Mouse (Mus musculus) spleen, adult 2 months (tissue): Measurements from ENCODE around the gene Fance.

ENCODE experiments used
- CTCF ChIP-seq: fragments of 200-500 bp; IDR thresholded peaks from 2 replicates; pipeline ENCODE4 v1.5.1; 2011; ENCODE audit warnings: mild to moderate bottlenecking, inconsistent platforms; ENCODE audit not compliant: insufficient read depth, insufficient read length, insufficient replicate concordance; ENCODE audit errors: extremely low read depth
- POLR2A ChIP-seq: fragments of 200-500 bp; IDR thresholded peaks from 2 replicates; pipeline ENCODE4 v1.6.1; 2011; ENCODE audit warnings: low read depth, low read length, inconsistent platforms

- TF ChIP-seq POLR2A, result no peak
- no peak for TF ChIP-seq CTCF
Observed at GRCm38 (mm10) chr17:28290671-28291070, 22.6 kb upstream of the Fance start.
